Mouse (Mus musculus) c-Kit-positive CD71-positive TER-119-negative erythroid progenitor cells, embryonic 14.5 days (primary cell): ENCODE data around the gene Arl15.
A peak's percentile ranks its signal among the peaks of the same experiment; 100 is the strongest.

ENCODE experiments used
- DNase-seq: peaks from one replicate; pipeline ENCODE4 v3.0.0-alpha.2; 2013; ENCODE audit warnings: low read depth

The Arl15 gene

GRCm38 (mm10) chr13:114060258-114060657, 266.0 kb downstream of the Arl15 start:
- DNase-seq = no peak

GRCm38 (mm10) chr13:114061234-114061633, 266.9 kb downstream of the Arl15 start:
- no peak for DNase-seq

- no peak for DNase-seq
Measured at GRCm38 (mm10) chr13:114064069-114064468, 269.8 kb downstream of the Arl15 start.

- no peak for DNase-seq
Measured at GRCm38 (mm10) chr13:114065012-114065411, 270.7 kb downstream of the Arl15 start.

- no peak for DNase-seq
Measured at GRCm38 (mm10) chr13:114068421-114068820, 274.1 kb downstream of the Arl15 start.

GRCm38 (mm10) chr13:114071439-114071838, 277.1 kb downstream of the Arl15 start:
- DNase-seq = no peak

- DNase-seq = no peak
Measured at GRCm38 (mm10) chr13:114074471-114074870, 280.2 kb downstream of the Arl15 start.

- peak; percentile 22 for DNase-seq
Measured at GRCm38 (mm10) chr13:114075724-114076384, 281.5 kb downstream of the Arl15 start.

GRCm38 (mm10) chr13:114077181-114077580, 282.9 kb downstream of the Arl15 start:
- DNase-seq = no peak

- DNase-seq = no peak
Measured at GRCm38 (mm10) chr13:114077584-114078270, 283.4 kb downstream of the Arl15 start.

GRCm38 (mm10) chr13:114078851-114079250, 284.5 kb downstream of the Arl15 start:
- DNase-seq = no peak

- DNase-seq = no peak
Measured at GRCm38 (mm10) chr13:114079751-114080150, 285.4 kb downstream of the Arl15 start.

- no peak for DNase-seq
Measured at GRCm38 (mm10) chr13:114080491-114080890, 286.2 kb downstream of the Arl15 start.

GRCm38 (mm10) chr13:114083570-114084138, 289.3 kb downstream of the Arl15 start:
- no peak for DNase-seq

GRCm38 (mm10) chr13:114085442-114085841, 291.1 kb downstream of the Arl15 start:
- no peak for DNase-seq

- no peak for DNase-seq
Measured at GRCm38 (mm10) chr13:114086325-114086724, 292.0 kb downstream of the Arl15 start.

GRCm38 (mm10) chr13:114086801-114087200, 292.5 kb downstream of the Arl15 start:
- DNase-seq = no peak

GRCm38 (mm10) chr13:114087696-114088465, 293.6 kb downstream of the Arl15 start:
- DNase-seq = no peak

GRCm38 (mm10) chr13:114090786-114091185, 296.5 kb downstream of the Arl15 start:
- no peak for DNase-seq

- no peak for DNase-seq
Measured at GRCm38 (mm10) chr13:114091231-114091630, 296.9 kb downstream of the Arl15 start.

GRCm38 (mm10) chr13:114094151-114094875, 300.0 kb downstream of the Arl15 start:
- DNase-seq = no peak

- DNase-seq = no peak
Measured at GRCm38 (mm10) chr13:114095440-114095839, 301.1 kb downstream of the Arl15 start.
